In the genomic region with DNA sequence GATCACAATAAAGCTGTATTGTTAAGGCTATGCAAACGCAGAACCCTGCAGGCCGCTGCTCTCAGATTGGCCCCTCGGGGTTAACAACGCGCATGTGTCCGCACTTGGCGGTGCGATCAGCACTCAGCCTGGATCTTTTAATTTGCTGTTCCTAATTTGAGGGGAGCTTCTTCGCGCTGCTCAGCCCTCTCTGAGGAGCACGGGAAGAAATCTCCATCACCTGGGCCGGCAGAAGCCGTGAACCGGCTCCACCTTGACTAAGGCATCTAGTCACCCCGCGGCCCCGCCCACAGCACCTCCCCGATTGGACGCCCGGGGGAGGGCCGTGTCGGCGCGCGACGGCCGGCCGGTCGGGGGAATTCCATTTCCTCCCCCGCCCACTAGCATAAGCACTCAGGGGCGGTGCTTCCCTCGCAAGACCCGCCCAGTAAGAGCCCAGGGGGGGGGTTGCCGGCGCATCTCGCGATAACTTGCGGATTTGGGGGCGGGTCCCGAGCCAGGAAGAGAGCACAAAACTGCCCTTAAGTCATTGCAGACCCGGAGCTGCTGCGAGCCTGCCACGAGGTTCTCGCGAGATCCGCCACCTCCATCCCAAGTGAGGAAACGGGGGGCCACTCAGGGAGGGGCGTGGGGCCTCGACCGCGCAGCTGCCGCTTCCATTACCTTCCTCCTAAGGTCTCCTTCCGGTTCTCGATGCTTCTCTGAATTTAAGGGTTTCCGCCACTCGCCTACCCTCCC, we compare ENCODE assay signal across 8 mouse cellular contexts. TPM values are rescaled to one million over a fixed set of nuclear protein-coding genes. Genes with fewer than 3 reads are reported as not detected.
DNase-seq lines count a peak whose midpoint lies in the region; ATAC-seq and TF ChIP-seq lines count a peak whose summit lies in the region.

A gene (plus strand): TSS at position 392 of the 738 bp plus-strand sequence.

- peaks cover 29% of the 10 kb centered on the region for H3K4me1 ChIP-seq in hindbrain, embryonic 10.5 days (replicated peaks)
- H3K4me1 ChIP-seq in lung, postnatal 0 days (ENCODE audit: insufficient read depth, low read depth, low read length), result no peaks in the 10 kb centered on the region

- no peaks in the 10 kb centered on the region for H3K9me3 ChIP-seq in hindbrain, embryonic 10.5 days
- H3K9me3 ChIP-seq in lung, postnatal 0 days (ENCODE audit: low read length), result no peaks in the 10 kb centered on the region

- WGBS in hindbrain, embryonic 10.5 days, result under 1% methylated on average over 56 of the region's 56 CpGs
- WGBS in lung, postnatal 0 days, result 1% methylated on average over 54 of the region's 56 CpGs

- peak within 1 kb of the TSS; percentile 96 for H3K9ac ChIP-seq in lung, postnatal 0 days (replicated peaks; ENCODE audit: low read depth)

- H3K36me3 ChIP-seq in hindbrain, embryonic 10.5 days, result peaks cover 32% of the 10 kb centered on the region
- no peaks in the 10 kb centered on the region for H3K36me3 ChIP-seq in lung, postnatal 0 days (ENCODE audit: insufficient read depth, low read length)

- DNase-seq in MN1 (ENCODE audit: low spot score), result peak; percentile 98
- DNase-seq in cerebellum, adult 9-10 months, result peak; percentile 99
- DNase-seq in hindbrain, embryonic 10.5 days (ENCODE audit: low spot score), result peak; percentile 100
- peak; percentile 100 for DNase-seq in layer of hippocampus, adult 9-11 months
- peak; percentile 100 for DNase-seq in lung, postnatal 0 days (ENCODE audit: low spot score)
- peak; percentile 97 for DNase-seq in ovary, postnatal 14 days (ENCODE audit: low spot score)
- DNase-seq in thymus, postnatal 14 days, result peak; percentile 99

- peak; percentile 21; the same call in 1 of the 2 replicates for TF ChIP-seq CTCF in lung, postnatal 0 days (IDR thresholded peaks at IDR 0.05)

- H3K4me2 ChIP-seq in lung, postnatal 0 days (replicated peaks; ENCODE audit: low read depth, low read length), result peak within 1 kb of the TSS; percentile 66

- H3K27ac ChIP-seq in hindbrain, embryonic 10.5 days, result peak within 1 kb of the TSS; percentile 100
- peak within 1 kb of the TSS; percentile 100 for H3K27ac ChIP-seq in lung, postnatal 0 days (ENCODE audit: low read length)

- peak; percentile 86 for ATAC-seq in frontal cortex, adult (ENCODE audit: low TSS enrichment)
- peak; percentile 92 for ATAC-seq in lung, postnatal 0 days

- peak; percentile 97 for TF ChIP-seq EP300 in lung, postnatal 0 days (IDR thresholded peaks at IDR 0.05)

- peak within 1 kb of the TSS; percentile 96 for H3K4me3 ChIP-seq in hindbrain, embryonic 10.5 days
- H3K4me3 ChIP-seq in lung, postnatal 0 days (ENCODE audit: low read depth, low read length), result peak within 1 kb of the TSS; percentile 96

- H3K27me3 ChIP-seq in hindbrain, embryonic 10.5 days (ENCODE audit: insufficient read depth, poor library complexity, severe bottlenecking), result no peaks in the 10 kb centered on the region
- no peaks in the 10 kb centered on the region for H3K27me3 ChIP-seq in lung, postnatal 0 days (replicated peaks; ENCODE audit: insufficient read depth, low read length)

RNA-seq across cellular contexts. Expression of the gene that starts here (rescaled TPM):
- 507 and 538 TPM in 2 replicates for polyA plus RNA-seq in hindbrain, embryonic 10.5 days (2016; fragmentation: Nextera tagmentation; extraction: Ambion mirVana)
- polyA plus RNA-seq in lung, postnatal 0 days (2015; fragmentation: Nextera tagmentation; extraction: Ambion mirVana), result 386 TPM in 2 replicates

Comparison
In these comparisons a context has a peak if more than half of its experiments do, and no peak if none do; other contexts are left out.
1. Peak in every context shown above with its lines: DNase-seq, ATAC-seq, H3K4me3 ChIP-seq and H3K27ac ChIP-seq.